Mouse (Mus musculus) midbrain, embryonic 11.5 days (tissue): ENCODE results near the gene Trim61. TPM values are rescaled to one million over a fixed set of nuclear protein-coding genes. Genes with fewer than 3 reads are reported as not detected.
A peak's percentile ranks its signal among the peaks of the same experiment; 100 is the strongest.

Experiments used
- ATAC-seq: fragments of 200-750 bp; cut with Nextera tagmentation; 2 replicates; pipeline ENCODE4 v1.8.0; 2017; ENCODE audit warnings: moderate TSS enrichment, moderate library complexity; ENCODE audit not compliant: low FRiP score
- DNase-seq: peaks from one replicate; pipeline ENCODE4 v3.0.0; 2015; ENCODE audit warnings: low spot score; ENCODE audit errors: missing footprints
- H3K27ac ChIP-seq: fragments of 300-500 bp; sonication (generic); 2 replicates; pipeline ENCODE4 v1.5.1; 2014; ENCODE audit warnings: low read depth, low read length
- H3K27me3 ChIP-seq: fragments of 300-500 bp; sonication (generic); 2 replicates; pipeline ENCODE4 v1.6.1; 2014; ENCODE audit warnings: mild to moderate bottlenecking, low read length, moderate library complexity, mixed read lengths; ENCODE audit not compliant: control insufficient read depth, insufficient read depth
- H3K36me3 ChIP-seq: fragments of 300-500 bp; sonication (generic); 2 replicates; pipeline ENCODE4 v1.6.1; 2014; ENCODE audit warnings: mild to moderate bottlenecking, low read length, moderate library complexity, mixed read lengths; ENCODE audit not compliant: control insufficient read depth, insufficient read depth
- H3K4me1 ChIP-seq: fragments of 300-500 bp; sonication (generic); 2 replicates; pipeline ENCODE4 v1.6.1; 2014; ENCODE audit warnings: low read length; ENCODE audit not compliant: control insufficient read depth, insufficient read depth
- H3K4me2 ChIP-seq: fragments of 300-500 bp; sonication (generic); 2 replicates; pipeline ENCODE4 v1.6.1; 2014; ENCODE audit warnings: mild to moderate bottlenecking, moderate library complexity
- H3K4me3 ChIP-seq: fragments of 300-500 bp; sonication (generic); 2 replicates; pipeline ENCODE4 v1.5.1; 2014; ENCODE audit warnings: low read depth, low read length
- H3K9ac ChIP-seq: fragments of 300-500 bp; sonication (generic); 2 replicates; pipeline ENCODE4 v1.6.1; 2014; ENCODE audit warnings: low read length
- H3K9me3 ChIP-seq: fragments of 300-500 bp; sonication (generic); 2 replicates; pipeline ENCODE4 v1.6.1; 2016; ENCODE audit warnings: low read length; ENCODE audit not compliant: control insufficient read depth
- WGBS: fragments of 180-500 bp; shearing (Covaris S2); extraction: QIAGEN DNeasy Blood & Tissue Kit; methylation state at CpG from one replicate; pipeline ENCODE4 v1.1.7; 2014; 5-methylcytosine and 5-hydroxymethylcytosine counted together
- polyA plus RNA-seq: library from polyadenylated mRNA; unstranded; fragments of >200 nt; fragmentation: Nextera tagmentation; extraction: Ambion mirVana; gene quantifications from 2 replicates; pipeline ENCODE4 v1.2.1, GENCODE M21; 2014

Trim61 gene
- polyA plus RNA-seq: not detected in 2 replicates

DNA sequence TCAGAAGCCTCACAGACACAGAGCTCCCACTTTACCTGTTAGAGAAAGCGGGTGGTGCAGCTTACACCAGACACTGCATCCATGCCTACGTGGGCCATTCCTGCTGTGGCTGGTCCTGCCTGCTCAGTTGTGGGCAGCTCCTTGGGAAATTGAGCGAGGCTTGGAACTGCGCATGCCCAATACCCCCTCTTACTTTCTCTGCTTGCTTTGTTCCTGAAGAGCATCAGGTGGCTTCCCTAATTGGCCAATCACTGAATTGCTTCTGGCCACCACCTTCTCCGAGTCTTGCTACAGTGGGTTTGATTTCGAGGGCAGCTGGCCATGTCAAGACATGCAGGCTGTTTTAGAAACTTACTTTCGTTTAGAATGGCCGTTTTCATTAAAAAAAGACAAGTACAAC is at the start of gene Trim61, which contains the start of gene Trim60:
Gene Trim61 (minus strand): TSS at position 101 of the 400 bp plus-strand sequence.
Gene Trim60 (minus strand): TSS at position 162 of the 400 bp plus-strand sequence.
- 90% methylated on average over 8 of the region's 8 CpGs for WGBS
- no peak within 1 kb of the TSS for H3K4me3 ChIP-seq
- no peaks in the 10 kb centered on the region for H3K9me3 ChIP-seq
- no peaks in the 10 kb centered on the region for H3K27me3 ChIP-seq
- no peak within 1 kb of the TSS for H3K4me2 ChIP-seq
- H3K27ac ChIP-seq: no peak within 1 kb of the TSS
- H3K4me1 ChIP-seq: no peaks in the 10 kb centered on the region
- H3K36me3 ChIP-seq: no peaks in the 10 kb centered on the region
- DNase-seq (peak; percentile 28), ATAC-seq (no peak)
- no peak within 1 kb of the TSS for H3K9ac ChIP-seq

DNA sequence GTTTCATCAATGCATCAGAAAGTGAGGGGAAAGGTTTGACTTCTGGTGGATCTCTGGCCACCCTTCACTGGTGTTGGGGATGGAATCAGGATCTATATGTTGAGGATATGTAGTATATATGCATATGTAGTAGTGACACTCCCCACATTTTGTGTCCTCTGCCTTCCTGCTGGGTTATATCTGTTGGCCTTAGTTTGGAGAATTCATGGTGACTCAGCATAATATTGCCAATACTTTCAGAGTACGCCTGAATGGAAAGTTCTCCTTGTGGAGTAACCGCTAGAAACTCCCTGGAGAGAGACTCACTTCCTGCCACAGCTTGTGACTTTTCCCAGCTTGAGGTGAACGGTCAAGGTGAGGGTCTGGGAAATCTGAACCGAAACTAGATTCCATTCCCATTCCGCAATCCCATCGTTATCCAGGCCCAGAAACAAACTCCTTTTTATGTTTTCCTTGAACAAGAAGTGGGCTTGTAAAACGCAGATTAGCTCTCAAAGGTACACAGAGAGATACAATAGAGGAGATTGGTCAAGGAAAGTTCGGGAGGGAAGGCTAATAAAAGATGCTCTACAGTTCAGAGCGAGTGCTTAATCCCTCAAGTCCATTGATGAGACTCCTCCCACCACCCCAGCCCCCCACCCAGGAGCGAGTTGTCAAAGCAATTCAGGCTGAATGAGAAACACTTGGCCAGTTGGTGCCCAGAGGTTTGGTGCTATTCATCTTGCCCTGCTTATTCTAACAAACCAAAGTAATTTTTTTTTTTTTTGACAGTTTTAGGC is 49.6 kb upstream of the Trim61 start:
- no peaks in the 10 kb centered on the region for H3K9me3 ChIP-seq
- ATAC-seq (peak; percentile 85), DNase-seq (peak; percentile 89)
- 22% methylated on average over 10 of the region's 10 CpGs for WGBS
- no peak overlapping the region for H3K9ac ChIP-seq
- no peak overlapping the region for H3K27ac ChIP-seq
- no peaks in the 10 kb centered on the region; the same call in 1 of the 2 replicates for H3K4me1 ChIP-seq
- peaks cover 3% of the 10 kb centered on the region; the same call in 1 of the 2 replicates for H3K27me3 ChIP-seq
- H3K36me3 ChIP-seq: no peaks in the 10 kb centered on the region
- H3K4me3 ChIP-seq: no peak overlapping the region
- no peak overlapping the region; the same call in 1 of the 2 replicates for H3K4me2 ChIP-seq

- Histone ChIP-seq H3K9me3 (no peaks in the 10 kb centered on the region), H3K36me3 (no peaks in the 10 kb centered on the region), H3K27ac (no peak overlapping the region), H3K4me3 (no peak overlapping the region), H3K27me3 (peaks cover 3% of the 10 kb centered on the region; the same call in 1 of the 2 replicates), H3K4me2 (no peak overlapping the region), H3K9ac (no peak overlapping the region), H3K4me1 (no peaks in the 10 kb centered on the region; the same call in 1 of the 2 replicates)
- DNase-seq: peak; percentile 54
- ATAC-seq: no peak
- 94% methylated on average over 4 of the region's 4 CpGs for WGBS
Observed at GRCm38 (mm10) chr8:65067031-65067430, 48.7 kb upstream of the Trim61 start.

GRCm38 (mm10) chr8:65065622-65066021 is 47.3 kb upstream of the Trim61 start:
- Histone ChIP-seq H3K9me3 (no peaks in the 10 kb centered on the region), H3K27ac (no peak overlapping the region), H3K36me3 (no peaks in the 10 kb centered on the region), H3K9ac (no peak overlapping the region), H3K4me3 (no peak overlapping the region), H3K4me2 (no peak overlapping the region), H3K27me3 (peaks cover 3% of the 10 kb centered on the region; the same call in 1 of the 2 replicates), H3K4me1 (no peaks in the 10 kb centered on the region; the same call in 1 of the 2 replicates)
- WGBS: 94% methylated on average over 3 of the region's 3 CpGs
- DNase-seq: peak; percentile 17
- no peak for ATAC-seq

DNA sequence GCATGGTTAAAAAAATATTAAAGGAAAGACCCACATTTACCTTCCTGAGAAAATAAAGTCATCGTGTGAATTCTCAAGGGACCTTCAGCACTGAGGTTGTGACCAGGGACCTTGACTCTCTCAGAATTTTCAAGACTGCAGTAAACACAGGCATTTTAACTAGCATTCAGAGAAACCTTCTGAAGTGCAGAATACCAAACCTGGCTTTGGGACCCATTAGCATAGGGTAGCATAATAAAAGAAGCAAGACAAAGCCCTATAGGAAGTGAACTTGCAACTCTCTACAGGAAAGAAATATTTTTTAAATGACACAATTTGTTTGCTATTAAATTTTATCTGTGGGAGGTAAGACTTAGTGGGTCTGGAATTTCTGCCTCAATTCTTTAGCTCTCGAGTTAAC is 45.7 kb upstream of the Trim61 start:
- DNase-seq (no peak), ATAC-seq (no peak)
- Histone ChIP-seq H3K27me3 (peaks cover 3% of the 10 kb centered on the region; the same call in 1 of the 2 replicates), H3K9me3 (no peaks in the 10 kb centered on the region), H3K9ac (no peak overlapping the region), H3K4me3 (no peak overlapping the region), H3K27ac (no peak overlapping the region), H3K36me3 (no peaks in the 10 kb centered on the region), H3K4me2 (no peak overlapping the region), H3K4me1 (no peaks in the 10 kb centered on the region; the same call in 1 of the 2 replicates)
- WGBS: 71% methylated on average over 2 of the region's 2 CpGs

GRCm38 (mm10) chr8:65062195-65062594 is 43.9 kb upstream of the Trim61 start:
- peak; percentile 62 for DNase-seq
- no peak for ATAC-seq
- Histone ChIP-seq H3K27me3 (peaks cover 3% of the 10 kb centered on the region; the same call in 1 of the 2 replicates), H3K4me3 (no peak overlapping the region), H3K27ac (no peak overlapping the region), H3K9ac (no peak overlapping the region), H3K9me3 (no peaks in the 10 kb centered on the region), H3K4me1 (no peaks in the 10 kb centered on the region), H3K4me2 (no peak overlapping the region), H3K36me3 (no peaks in the 10 kb centered on the region)
- WGBS: 65% methylated on average over 4 of the region's 4 CpGs

DNA sequence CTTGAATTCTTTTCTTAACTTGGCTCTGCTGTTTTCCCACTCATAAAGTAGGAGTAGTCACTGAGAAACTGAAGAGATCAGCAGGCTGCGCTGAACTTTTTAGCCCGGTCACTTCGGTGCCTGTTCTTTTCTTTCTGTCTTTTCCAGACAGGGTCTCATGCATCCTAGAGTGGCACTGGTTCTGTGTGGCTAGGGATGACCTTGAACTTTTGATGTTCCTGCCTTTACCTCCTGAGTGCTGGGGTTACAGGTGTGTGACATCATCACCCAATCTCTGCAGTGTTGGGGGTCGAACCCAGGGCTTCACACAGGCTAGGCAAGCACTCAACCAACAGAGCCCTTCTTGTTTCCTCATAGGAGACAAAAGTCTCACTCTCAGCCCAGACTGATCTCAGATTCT is 38.4 kb upstream of the Trim61 start:
- Histone ChIP-seq H3K9ac (no peak overlapping the region), H3K4me3 (no peak overlapping the region), H3K4me1 (no peaks in the 10 kb centered on the region), H3K4me2 (no peak overlapping the region), H3K36me3 (no peaks in the 10 kb centered on the region), H3K27ac (no peak overlapping the region), H3K27me3 (no peaks in the 10 kb centered on the region), H3K9me3 (no peaks in the 10 kb centered on the region)
- 89% methylated on average over 4 of the region's 4 CpGs for WGBS
- DNase-seq (peak; percentile 26), ATAC-seq (no peak)

- Histone ChIP-seq H3K9me3 (no peaks in the 10 kb centered on the region), H3K27me3 (no peaks in the 10 kb centered on the region), H3K9ac (no peak overlapping the region), H3K4me1 (no peaks in the 10 kb centered on the region), H3K4me3 (no peak overlapping the region), H3K4me2 (no peak overlapping the region), H3K27ac (no peak overlapping the region), H3K36me3 (no peaks in the 10 kb centered on the region)
- ATAC-seq: no peak
- WGBS: 82% methylated on average over 5 of the region's 5 CpGs
- peak; percentile 60 for DNase-seq
Observed at GRCm38 (mm10) chr8:65053968-65054367, 35.6 kb upstream of the Trim61 start.

- Histone ChIP-seq H3K4me3 (no peak overlapping the region), H3K4me1 (no peaks in the 10 kb centered on the region), H3K4me2 (no peak overlapping the region), H3K27ac (no peak overlapping the region), H3K27me3 (no peaks in the 10 kb centered on the region), H3K9me3 (no peaks in the 10 kb centered on the region), H3K9ac (no peak overlapping the region), H3K36me3 (no peaks in the 10 kb centered on the region)
- ATAC-seq (no peak), DNase-seq (peak; percentile 12)
- WGBS: 87% methylated on average over 3 of the region's 3 CpGs
Observed at GRCm38 (mm10) chr8:65053554-65053953, 35.2 kb upstream of the Trim61 start.
